Mouse (Mus musculus): Measurements from ENCODE around the gene Olfr773.
"Not testable (repeated sequence)": the region's sequence is repeated elsewhere in the genome, so short reads cannot be mapped to it uniquely, and the experiment has no call there.

Gene Olfr773

DNA sequence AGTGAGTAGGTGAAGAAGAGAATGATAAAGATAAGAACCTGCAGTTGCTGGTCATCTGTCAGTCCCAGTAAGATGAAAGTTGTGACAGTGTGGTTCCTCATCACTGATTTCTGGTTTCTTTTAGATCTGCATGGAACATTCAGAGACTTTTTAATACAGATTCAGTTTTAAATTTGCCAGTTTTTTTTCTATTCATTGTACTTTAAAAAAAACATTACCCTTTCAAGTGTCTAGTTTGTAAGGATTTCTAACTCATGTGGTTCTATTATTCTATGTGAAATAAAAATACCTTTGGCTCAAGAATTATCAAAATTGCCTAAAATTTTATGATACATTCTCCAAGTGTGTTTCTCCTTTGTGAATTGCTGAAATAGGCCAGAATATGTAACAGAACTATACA, at the start of gene Olfr773:
TSS of gene Olfr773 (minus strand) at position 101 of the 400 bp plus-strand sequence.
- not testable (repeated sequence) for DNase-seq (ENCODE audit: low spot score in 2 of 2)

DNA sequence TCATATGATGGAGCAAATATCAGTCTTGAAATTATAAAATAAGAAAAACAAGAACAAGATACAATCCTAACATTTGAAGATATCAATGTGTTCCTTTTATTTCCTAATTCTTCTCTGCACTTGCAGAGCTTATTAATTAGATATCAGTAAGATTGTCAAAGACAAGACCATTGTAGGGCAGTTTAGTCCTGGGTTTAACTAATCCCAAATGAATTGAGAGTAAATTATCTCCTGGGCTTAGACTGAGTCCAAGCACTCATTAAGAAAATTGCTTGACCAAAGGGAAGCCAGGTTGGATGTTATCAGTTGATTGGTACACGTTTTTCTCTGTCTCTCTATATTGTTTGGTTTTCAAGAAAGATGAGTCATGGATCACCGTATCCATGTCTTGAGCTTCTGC, 48.7 kb upstream of the Olfr773 start, which contains the start of gene Olfr774:
TSS of gene Olfr774 (plus strand) at position 301 of the 400 bp plus-strand sequence.
- DNase-seq (ENCODE audit: low spot score in 2 of 2) = no peak

DNA sequence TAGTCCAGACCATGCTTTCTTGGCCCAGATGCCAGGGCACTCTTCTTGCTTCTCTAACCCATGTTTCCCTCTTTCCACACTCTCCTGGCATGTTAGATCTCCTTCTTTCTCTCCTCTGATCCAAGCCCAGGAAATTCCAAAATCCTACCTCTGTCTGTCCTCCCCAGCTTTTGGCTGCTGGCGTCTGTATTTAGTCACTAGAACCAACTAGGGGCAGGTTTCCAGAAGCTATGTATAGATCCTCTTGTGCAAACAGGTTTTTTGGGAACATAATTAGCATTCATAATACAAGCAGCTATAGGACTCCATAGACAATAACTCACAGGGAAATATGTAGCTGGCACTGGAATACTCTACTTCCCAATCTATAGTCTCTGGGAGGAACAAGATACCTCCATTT, 43.5 kb upstream of the Olfr773 start:
- no peak for DNase-seq (ENCODE audit: low spot score in 2 of 2)

DNA sequence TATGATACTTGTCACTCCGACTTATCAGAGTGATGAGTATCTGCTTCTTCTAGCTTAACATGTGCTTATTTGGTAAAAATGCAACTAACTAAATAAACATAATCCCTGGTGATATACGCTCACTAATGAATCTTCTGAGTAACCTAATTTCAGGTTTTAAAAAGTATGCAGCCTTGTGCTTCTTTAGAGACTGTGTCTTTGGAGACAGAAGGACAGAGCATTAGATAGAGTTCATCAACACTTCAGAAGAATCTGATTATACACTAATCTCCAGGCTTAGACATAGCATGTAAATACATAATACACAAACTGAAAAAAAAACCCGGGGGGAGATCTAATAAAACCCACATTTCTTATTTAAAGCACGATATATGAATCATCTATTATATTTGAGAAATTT, 9.4 kb downstream of the Olfr773 start, which contains the start of gene Olfr772:
TSS of gene Olfr772 (minus strand) at position 101 of the 400 bp plus-strand sequence.
- DNase-seq (ENCODE audit: low spot score in 2 of 2) = not testable (repeated sequence)

DNA sequence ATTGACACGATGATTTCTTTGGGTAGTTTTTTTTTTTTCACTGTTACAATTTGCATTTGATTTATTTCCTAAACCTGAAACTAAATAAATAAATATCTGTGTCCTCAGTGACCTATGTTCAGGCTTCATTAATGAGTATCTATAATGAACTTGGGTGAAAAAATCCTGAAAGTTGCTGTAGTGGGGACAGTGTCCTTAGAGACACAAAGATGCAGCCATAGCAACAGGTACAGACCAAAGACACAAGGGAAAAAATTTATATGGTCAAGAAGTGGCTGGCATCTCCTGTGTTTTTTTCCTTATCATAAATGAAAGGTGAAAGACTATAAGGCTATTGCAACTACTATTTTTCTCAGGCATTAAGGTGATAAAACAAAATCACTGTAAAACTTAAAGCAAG, 22.6 kb downstream of the Olfr773 start, which contains the start of gene Olfr771:
TSS of gene Olfr771 (minus strand) at position 101 of the 400 bp plus-strand sequence.
- no peak for DNase-seq (ENCODE audit: low spot score in 2 of 2)

GRCm38 (mm10) chr10:129138898-129139297, 48.3 kb downstream of the Olfr773 start, which contains the start of gene Olfr770:
Gene Olfr770, minus strand, starts transcription at chr10:129138998.
- DNase-seq (ENCODE audit: low spot score in 2 of 2) = no peak
